Mouse (Mus musculus): ENCODE results near the gene Ets2. TPM values are rescaled to one million over a fixed set of nuclear protein-coding genes. Genes with fewer than 3 reads are reported as not detected.
"Not testable (repeated sequence)": the region's sequence is repeated elsewhere in the genome, so short reads cannot be mapped to it uniquely, and the experiment has no call there.

Gene Ets2
- total RNA-seq, 1 experiment from 2014 or later = 69.5 TPM

GRCm38 (mm10) chr16:95699721-95700120, 2.2 kb upstream of the Ets2 start:
- no peak for DNase-seq

GRCm38 (mm10) chr16:95700224-95700623, 1.7 kb upstream of the Ets2 start:
- DNase-seq = no peak

DNA sequence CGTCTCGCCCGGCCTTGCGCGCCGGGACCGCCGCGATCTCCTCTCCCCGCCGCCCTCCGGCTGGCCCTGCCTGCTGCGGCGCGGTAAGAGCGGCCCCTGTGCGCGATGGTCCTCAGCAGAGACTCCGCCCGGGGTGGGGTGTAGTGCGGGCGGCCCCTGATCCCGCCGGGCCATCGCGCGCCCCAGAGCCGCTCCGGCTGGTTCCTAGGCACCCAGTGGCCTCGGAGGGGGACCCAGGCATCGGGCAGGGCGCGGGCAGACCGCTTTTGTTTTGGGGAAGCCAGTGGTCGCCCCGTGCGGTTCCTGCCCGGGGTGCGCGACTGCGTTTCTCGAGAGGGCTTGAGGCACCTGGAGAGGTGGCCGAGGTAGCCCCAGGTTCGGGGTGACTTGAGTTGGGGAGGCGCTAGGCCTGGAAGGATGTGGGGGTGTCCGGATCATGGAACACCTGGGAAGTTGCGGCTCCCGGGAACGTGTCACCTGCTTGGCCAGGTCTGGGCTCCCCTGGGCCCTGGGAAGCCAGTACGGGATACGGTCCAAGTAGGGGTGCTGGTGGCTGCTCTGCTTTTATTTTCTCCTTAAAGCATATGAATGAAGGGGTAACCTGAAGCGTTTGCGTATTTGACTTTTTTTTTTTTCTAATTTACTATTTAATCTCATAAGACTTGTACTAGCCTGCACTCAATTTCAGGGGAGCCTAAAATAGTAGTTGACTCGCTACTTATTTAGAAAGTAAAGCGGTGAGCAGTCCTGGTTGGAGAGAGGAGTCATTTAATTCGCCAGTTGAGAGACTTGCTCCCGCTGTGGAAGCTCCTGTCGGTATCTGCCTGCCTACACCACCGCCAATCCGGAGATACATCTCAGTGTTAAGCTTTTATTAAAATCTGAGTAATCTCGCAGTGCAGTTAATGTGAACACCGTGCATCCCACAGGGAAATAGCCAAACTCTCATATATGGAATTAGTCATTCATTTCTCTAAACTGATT, 979 bp downstream of the Ets2 start:
- DNase-seq = peak; percentile 56

DNA sequence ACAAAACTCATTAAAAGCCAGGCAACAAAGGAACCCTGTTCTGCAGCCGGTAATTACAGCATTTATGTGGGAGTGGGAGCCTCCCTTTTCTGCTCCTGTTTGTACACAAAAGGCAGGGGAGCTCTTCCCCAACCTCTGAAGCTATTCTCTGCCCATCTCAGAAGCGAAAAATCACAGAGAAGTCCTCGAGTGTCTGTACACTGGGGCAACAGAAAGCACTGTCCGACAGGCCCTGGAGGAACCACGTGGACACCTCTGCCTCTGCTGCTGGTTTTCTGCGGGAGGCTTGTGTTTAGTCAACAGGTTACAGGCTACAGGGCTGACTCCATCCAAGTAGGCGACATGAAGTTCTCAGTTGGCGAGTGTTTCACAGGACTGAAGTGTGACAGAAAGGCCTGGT, 2.1 kb downstream of the Ets2 start:
- no peak for DNase-seq

DNA sequence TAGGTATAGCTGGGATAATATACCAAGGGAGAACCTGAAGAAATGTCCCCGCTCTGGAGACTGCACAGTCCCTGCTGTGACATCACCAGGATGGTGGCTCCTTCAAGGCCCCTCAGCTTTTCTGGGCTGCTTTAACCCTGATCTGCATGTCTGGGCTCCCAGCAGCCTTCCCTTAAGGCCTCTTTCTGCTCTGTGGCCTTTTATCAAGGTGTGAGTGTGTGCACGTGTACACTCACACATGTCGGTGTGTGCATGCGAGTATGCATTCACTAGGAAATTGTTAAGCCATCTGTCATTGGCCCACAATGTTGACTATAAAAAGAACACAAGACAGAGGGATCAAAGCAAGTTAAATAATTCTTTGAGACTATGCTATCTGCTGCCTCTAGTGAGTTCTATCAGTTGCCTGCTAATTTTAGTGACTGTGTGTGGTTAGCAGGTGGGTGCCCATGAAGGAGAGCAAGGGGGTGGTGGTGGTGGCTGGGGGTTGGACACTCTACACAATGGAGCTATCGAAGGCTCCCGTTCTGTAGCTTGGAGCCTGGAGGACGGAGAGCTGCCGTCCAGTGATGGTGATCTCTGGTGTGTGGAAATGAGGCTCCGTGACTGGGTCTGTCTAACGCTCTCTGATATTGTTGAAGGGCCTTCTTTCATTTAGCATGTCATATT, 2.9 kb downstream of the Ets2 start:
- no peak for DNase-seq

- no peak for DNase-seq
Observed at GRCm38 (mm10) chr16:95705771-95706170, 3.9 kb downstream of the Ets2 start.

DNA sequence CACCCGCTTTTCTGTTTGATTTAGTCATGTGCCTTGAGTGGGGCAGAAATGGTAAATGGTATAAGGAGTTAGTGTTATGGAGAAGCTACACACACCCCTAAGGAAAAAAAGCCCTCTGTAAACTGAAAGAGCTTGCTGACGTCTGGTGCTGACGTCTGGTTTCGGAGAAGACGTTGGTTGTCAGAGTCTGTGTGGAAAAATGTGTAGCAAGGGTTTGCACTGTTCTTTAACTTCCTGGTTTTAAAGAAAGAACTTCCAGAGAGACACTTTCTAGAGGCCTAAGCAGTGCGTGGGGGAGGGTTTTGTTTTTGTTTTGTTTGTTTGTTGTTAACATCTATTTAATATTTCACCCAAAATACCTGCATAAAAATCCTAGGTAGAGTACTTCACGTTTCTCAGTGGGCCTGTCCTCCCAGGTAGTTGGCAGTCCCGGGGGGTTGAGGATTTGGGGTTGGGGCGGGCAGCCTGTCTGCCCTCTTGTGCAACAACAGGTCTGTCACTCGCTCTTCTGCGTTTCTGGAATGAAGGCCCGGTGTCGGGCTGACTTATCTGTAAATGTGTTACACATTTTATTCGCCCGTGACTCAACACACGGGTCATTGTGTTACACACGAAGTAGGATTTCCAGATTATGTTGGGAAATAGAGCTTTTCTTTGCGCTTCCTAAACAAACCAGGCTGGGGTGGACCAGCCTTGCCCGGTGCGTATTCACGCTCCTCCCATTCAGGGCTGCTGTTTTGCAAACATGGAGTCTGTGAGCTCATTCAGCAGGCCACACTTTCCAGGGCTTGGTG, 6.5 kb downstream of the Ets2 start:
- DNase-seq = peak; percentile 33

GRCm38 (mm10) chr16:95709175-95709574, 7.3 kb downstream of the Ets2 start:
- DNase-seq = no peak

GRCm38 (mm10) chr16:95710129-95710528, 8.3 kb downstream of the Ets2 start:
- DNase-seq = no peak

GRCm38 (mm10) chr16:95712121-95712520, 10.2 kb downstream of the Ets2 start:
- DNase-seq = no peak

DNA sequence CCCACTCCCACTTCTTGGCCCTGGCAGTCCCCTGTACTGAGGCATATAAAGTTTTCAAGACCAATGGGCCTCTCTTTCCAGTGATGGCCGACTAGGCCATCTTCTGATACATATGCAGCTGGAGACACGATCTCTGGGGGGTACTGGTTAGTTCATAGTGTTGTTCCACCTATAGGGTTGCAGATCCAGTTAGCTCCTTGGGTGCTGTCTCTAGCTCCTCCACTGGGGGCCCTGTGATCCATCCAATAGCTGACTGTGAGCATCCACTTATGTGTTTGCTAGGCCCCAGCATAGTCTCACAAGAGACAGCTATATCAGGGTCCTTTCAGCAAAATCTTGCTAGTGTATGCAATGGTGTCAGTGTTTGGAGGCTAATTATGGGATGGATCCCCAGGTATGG, 11.2 kb downstream of the Ets2 start:
- DNase-seq = not testable (repeated sequence)

DNA sequence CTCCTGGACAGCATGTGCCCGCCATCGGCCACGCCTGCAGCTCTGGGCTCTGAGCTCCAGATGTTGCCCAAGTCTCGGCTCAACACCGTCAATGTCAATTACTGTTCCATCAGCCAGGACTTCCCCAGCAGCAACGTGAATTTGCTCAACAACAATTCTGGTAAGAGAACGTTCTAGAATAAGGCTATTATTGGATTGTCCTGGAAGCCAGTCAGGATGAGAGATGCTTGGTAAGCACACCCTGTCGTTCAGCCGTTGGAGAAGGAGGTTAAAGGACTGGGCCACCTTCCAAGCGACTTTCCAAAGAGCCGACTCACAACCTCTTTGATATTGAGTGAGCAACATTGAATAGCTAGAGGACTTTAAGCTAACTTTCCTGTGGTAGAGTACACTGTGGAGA, 13.2 kb downstream of the Ets2 start:
- DNase-seq = no peak

GRCm38 (mm10) chr16:95716061-95716706, 14.3 kb downstream of the Ets2 start:
- DNase-seq = no peak

GRCm38 (mm10) chr16:95717631-95718030, 15.8 kb downstream of the Ets2 start:
- no peak for DNase-seq

DNA sequence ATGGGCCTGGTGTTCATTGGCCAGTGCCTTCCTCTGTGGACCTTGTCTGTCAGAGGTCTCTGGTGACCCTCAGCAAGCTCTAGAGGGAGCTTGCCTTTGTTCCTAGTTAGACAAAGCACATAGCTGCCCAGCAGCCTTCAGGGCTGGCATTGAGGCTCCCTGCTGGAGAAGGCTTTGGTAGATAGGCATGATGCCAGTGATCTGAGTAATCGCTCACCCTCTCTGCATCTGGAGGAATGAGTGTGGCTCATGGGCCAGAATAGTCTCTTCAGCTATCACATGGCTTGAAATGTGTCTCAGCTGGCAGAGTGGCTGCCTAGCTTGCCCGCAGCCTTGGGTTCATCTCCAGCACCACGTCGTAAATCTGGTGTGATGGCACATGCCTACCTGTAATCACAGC, 16.2 kb downstream of the Ets2 start:
- DNase-seq = peak; percentile 80

GRCm38 (mm10) chr16:95720532-95720931, 18.7 kb downstream of the Ets2 start:
- DNase-seq = no peak

DNA sequence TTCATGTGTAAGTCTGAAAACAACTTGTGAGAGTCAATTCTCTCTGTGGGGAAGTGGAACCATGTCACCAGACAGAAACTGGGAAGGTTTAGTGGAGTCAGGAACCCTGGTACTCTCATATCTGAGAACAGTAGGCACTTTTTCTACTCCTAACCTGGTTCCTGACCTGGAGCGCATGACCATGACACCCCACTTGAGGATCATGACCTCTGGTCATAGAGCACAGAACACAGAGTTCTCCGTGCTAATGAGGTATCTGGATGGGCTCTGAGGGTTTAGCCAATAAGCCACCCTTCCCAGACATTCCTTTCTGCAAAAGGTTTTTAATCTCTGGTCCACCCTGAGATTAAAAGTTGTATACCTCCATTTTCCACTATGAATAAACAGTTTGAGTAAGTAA, 22.4 kb downstream of the Ets2 start:
- no peak for DNase-seq

GRCm38 (mm10) chr16:95724776-95725175, 22.9 kb downstream of the Ets2 start:
- DNase-seq = no peak

DNA sequence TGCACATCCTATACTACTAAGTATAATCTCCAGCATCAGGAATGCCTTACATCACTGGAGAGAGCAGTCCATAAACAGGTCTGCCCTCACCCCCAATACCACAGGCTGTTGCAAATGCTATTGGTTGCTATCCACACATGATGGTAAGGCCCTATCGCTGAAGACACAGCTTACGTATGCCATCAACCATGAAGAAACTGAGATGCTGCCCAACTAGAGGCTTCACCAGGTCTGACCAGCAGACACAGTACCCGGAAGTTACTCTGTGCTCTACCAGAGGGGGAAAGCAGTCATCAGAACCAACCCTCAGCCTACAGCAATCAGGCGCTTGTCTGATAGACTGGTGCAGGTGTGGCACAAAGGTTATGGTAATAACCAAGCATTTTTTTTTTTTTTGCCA, 24.9 kb downstream of the Ets2 start:
- DNase-seq = no peak

DNA sequence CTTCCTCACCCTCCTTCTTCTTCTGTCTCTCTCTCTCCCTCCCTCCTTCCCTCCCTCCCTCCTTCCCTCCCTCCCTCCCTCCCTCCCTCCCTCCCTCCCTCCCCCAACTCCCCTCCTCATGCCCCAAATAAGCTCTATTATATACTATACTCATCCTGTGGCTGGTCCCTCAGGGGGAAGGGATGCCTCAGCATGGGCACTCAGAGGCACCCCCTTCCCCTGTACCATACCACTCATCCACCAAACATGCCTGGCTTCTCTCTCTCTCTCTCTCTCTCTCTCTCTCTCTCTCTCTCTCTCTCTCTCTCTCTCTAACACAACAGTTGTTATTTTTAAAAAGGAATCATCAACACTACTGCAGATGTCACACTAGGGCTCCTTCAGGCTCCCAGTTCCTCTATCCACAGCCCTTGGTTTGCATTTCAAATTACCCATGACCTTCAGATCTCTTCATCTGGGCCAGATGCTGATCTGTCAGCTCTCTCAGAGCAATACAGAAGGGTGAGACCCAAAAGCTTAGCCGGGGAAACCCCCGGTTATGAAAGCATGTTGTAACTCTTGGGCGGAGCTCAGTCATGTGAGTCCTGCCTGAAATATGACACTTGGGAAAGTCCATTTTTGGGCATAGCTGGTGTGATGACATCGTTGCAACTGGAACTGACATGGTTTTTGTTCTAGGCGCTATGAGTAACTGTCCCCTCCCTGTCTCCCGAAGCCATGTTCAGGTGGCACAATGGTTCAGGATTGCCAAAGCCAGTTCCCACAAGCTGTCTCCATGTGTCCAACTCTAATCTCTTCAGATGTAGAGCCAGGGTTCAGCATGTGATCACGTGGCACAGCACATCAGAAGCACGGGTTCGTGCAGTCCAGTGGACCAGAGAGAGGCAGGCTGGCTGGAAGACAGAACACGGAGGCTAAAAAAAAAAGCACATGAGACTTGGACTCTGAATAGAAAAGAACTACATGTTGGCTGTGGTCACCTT, 26.9 kb downstream of the Ets2 start:
- peak; percentile 72 for DNase-seq

DNA sequence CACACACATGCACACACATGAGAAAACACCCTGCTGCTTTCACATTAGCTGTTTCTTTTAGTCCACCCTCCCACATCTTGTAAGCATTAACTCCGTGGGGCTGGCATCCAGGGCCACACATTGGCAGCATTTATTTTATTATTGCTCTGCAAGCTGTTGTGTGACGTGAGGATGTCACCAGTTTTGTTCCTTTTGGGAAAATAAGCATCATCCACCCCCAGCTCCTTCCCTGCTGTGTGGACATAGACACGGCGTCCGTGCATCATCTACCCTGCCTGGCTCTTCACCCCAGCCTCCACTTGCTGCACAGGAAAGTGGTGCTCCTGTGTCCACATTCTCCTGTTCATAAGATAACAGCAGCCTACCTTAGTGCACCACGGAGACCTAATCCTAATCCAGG, 27.9 kb downstream of the Ets2 start:
- no peak for DNase-seq
